Mouse (Mus musculus) urinary bladder, postnatal 10 days (tissue): ENCODE measurements around the gene Fkbp5.

Source experiments
- DNase-seq: peaks from one replicate; pipeline ENCODE4 v3.0.0; 2022; ENCODE audit warnings: low spot score

Fkbp5 gene

GRCm38 (mm10) chr17:28502196-28502821 lies 15.0 kb downstream of the Fkbp5 start:
- DNase-seq, result no peak

GRCm38 (mm10) chr17:28500465-28500864 lies 16.9 kb downstream of the Fkbp5 start:
- DNase-seq, result no peak

GRCm38 (mm10) chr17:28499190-28499589 lies 18.1 kb downstream of the Fkbp5 start:
- DNase-seq, result no peak

GRCm38 (mm10) chr17:28495832-28496231 lies 21.5 kb downstream of the Fkbp5 start:
- DNase-seq, result no peak

DNA sequence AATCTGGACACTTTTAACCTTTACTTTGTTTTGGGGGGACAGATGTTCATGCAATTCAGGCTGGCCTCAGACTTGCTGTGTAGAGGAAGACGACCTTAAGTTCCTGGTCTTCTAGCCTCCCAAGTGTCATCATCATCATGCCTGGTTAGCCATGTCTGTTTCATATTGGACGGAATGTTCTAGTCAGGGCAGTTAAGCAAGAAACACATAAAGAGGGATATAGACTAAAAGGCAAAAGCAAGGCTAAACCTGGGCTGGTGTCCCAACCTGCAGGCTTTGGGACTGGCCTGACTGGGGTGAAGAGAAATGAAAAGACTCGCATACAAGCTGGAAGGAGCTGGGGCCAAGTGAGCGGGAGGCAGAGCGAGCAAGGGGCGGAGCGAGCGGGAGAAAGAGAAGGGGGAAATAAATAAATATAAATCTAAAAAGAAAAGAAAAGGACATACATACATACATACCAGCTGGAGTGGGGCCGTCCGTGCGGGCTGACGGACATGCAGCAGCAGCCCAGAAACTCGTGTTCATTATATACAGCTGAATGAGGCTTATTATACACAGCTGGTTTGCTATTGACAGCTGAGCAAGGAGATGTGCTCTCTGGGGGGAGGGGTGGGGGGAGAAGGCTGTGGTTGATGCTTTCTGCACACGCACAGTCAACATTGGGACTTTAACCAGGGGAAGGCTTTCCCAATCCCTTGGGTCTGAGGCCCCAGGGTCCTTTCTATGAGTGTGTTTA lies 26.1 kb downstream of the Fkbp5 start:
- no peak for DNase-seq

- DNase-seq, result no peak
These were observed 28.9 kb downstream of the Fkbp5 start for GRCm38 (mm10) chr17:28488258-28489013.

DNA sequence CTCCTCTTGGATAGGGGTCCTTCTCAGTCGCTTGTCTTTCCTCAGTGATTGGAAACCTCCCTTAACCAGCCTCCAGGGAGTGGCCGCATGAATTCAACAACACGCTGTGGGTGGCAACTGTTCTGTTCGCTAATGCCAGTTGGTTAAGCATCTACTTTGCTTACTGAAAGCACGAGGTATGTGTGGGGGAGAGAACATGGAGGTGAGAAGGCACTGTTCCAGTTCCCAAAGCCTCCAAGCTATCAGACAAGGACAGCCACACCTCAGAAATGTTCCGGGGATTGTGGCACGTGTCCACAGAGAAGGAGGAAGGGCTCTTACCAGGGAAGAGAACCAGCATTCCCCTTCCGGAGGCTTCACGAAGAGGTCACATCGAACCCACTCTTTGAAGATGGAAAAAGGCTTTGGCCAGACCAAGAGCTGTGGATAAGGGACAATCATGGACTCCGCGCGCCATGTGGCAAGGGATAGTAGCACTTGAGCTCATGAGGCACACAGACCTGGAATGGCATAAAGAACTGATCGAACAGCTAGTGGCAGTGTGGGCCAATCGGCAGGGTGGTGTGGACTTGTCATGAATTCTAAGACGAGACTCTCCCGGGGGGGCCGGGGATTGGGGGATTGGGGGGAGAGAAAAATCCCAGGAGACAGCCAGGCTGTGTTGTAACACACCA lies 29.6 kb downstream of the Fkbp5 start:
- no peak for DNase-seq

GRCm38 (mm10) chr17:28486720-28487119 lies 30.6 kb downstream of the Fkbp5 start:
- no peak for DNase-seq

- DNase-seq, result peak; percentile 87
These were observed 31.3 kb downstream of the Fkbp5 start for GRCm38 (mm10) chr17:28485977-28486400.

DNA sequence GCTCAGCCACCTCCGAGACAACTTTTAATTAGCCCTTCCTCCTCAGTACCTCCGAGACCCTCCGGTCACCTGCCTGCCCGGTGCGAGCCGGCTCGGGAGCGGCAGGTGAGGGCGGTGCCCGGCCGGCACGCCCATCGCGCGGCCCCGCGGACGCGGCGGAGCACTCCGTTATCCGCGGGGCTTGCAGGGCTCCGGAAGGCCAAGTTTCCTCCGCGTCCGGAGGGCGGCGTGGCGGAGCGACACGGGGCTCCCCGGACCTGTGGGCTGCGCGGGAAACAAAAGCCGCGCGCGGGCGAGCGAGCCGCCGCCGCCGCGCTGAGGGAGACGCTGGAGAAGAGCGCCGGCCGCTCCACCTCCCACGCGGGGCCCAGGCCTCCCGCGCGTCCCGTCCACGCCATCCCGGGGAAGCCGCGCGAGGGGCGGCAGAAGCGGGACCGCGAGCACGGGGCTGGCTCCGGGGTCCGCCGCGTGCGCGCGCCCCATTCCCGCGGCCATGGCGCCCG lies 31.8 kb downstream of the Fkbp5 start:
- DNase-seq, result no peak

DNA sequence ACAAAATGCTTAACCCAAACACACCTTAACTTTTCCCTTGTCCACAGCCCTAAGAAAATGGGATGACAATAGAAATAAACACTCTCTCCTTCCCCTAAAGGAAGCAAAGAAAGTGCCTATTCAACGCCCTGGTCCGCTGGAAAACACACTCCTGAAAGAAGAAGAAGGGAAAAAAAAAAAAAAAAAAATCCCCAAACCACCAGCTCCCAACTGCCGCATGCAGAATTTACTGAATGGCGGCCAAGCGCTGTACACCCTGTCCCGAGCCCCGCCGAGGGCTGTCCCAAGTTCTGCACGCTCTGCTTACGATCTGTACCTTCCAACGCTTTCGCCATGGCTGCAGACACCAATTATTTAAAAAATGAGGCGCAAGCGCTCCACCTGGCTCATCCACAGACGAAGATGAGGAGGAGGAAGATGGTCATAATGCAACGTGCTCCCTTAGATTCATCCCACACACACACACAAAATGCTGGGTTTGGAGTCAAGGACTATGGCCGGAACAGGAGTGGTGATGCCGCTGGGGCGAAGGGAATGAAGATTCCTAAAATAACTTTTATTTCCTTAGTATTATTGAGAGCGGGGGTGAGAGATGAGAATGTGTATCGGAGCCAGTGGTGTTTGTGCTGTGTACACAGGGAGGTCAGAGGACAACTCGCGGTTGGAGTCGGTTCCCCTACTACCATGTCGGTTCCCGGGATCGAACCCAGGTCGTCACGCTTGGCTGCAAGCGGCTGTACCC lies 32.5 kb downstream of the Fkbp5 start:
- DNase-seq, result no peak

GRCm38 (mm10) chr17:28477421-28477820 lies 39.9 kb downstream of the Fkbp5 start:
- no peak for DNase-seq

DNA sequence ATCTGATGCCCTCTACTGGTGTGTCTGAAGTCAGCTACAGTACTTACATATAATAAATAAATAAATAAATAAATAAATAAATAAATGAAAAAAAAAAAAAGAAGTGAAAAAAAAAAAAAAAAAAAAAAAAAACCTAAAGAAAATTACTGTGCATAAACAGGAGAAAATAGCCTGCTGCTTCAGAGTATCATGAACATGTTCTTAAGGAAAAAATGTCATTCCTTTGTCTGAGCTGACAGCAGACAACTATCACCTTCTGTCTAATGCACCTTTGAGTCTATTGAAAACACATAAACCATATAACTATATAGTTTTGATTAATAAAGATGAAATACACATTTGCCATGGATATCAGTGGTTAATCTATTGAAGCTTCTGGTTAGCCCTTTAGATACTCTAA lies 40.9 kb downstream of the Fkbp5 start:
- no peak for DNase-seq

- DNase-seq, result no peak
These were observed 41.6 kb downstream of the Fkbp5 start for GRCm38 (mm10) chr17:28475593-28476325.

- no peak for DNase-seq
These were observed 44.6 kb downstream of the Fkbp5 start for GRCm38 (mm10) chr17:28472696-28473095.

DNA sequence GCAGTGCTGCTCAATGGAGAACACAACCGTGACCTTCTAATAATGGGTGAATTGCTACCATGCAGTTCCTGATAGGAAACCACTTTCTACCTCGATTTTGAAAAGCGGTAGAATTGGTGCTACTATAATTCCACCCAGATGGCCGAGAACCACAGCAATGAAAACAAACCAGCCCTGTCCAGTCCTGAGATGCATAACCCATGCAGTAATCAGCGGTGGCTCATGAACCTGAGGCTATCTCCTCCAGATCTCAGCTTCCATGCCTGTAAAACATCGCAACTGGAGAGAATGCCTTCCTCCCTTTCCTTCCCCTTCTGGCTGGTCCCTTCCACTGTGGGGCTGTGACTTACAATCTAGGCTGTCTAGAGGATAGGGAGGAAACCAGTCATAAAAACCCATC lies 46.5 kb downstream of the Fkbp5 start:
- DNase-seq, result no peak

- no peak for DNase-seq
These were observed 49.6 kb downstream of the Fkbp5 start for GRCm38 (mm10) chr17:28467749-28468148.

DNA sequence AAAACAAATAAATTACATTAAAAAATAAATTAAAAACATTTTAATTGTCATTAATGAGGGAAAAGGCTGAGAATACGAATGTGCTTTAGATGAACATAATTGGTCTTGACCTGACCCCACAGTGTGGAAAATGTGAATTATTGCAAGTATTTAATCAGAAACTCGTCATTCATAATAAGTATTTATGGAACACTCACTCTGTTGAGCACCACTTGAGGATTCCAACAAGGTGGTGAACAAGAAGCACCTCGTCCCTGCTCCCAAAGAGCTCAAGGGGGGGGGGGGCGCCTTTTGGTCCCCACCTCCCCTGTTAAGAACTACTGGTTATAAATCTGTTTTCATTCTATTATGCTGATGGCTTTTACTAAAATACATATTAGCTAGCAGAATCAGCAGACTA lies 51.4 kb downstream of the Fkbp5 start:
- DNase-seq, result no peak

DNA sequence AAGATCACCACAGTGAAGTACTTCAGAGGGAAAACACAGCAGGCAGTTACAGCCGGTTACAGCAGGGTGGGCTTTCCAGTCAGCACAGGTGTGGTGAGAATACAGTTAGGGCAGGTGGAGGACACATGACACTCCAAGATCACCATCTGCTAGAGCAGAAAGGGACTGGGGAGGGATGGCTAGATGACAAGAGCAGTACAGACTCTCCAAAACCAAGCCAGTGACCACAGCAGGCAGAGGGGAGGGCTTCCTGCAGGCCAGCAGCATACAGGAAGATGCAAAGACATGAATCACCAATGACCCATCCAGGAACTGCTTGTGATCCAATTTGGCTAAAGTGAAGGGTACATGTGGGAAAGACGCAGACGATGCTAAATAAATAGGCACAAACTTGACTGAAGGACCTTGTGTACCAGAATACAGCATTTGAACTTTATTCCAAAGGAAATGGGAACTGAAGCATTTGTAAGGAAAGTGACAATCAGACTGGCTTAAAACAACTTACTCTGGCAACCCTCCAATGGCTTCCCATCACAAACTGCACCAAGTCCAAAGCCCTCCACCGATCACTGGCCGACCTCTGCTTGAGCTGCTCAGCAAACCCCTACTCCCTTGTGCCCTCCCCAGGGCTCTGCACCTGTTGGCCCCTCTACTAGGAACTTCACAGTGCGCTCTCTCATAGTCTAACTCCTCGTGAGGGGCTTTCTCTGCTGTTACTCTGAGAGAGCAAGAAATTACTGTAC lies 53.5 kb downstream of the Fkbp5 start:
- DNase-seq, result no peak

DNA sequence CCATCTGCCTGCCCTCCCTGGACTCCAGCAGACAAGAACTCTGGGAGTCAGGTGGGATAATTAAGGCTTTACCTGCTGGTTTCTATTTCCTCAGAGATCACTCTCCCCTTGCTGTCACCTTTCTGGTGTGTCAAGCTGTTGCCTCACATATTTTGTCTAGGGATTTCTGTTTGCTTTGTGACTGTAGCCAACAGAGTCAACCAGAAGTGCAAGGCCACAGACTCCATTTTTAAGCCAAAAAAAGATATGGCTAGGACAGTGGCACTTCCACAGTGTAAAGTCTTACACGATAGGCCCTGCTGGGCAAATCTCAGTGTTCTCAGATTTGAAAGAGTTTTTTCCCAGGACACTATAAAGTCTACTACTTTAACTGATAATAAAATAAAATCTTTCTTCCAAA lies 56.9 kb downstream of the Fkbp5 start:
- no peak for DNase-seq
